Mouse (Mus musculus): ENCODE measurements around the gene Hist1h2ag.

DNA sequence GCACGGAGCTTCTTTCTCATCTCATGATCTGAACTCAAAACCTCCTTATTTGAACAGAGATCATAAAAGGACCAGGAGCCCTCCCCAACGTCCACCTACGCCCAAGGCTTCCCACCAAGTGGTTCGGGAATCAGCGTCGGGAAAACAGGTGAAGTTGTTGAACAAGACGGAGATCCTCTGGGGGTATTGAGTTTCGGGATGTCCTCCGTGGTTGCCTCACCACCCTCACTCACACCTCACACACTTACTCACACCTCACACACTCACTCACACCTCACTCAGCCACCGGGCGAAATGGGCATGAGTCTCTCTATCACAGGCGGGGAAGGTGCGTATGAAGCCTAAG, 45.9 kb downstream of the Hist1h2ag start:
- no peak for TF ChIP-seq CTCF (conservative IDR thresholded peaks at IDR 0.05; ENCODE audit: low read length)
- TF ChIP-seq NANOG (IDR thresholded peaks at IDR 0.05; ENCODE audit: borderline replicate concordance, low read length), result no peak

All from E14TG2a.4 (cell line).